In genomic region chr8:124780236-124780635, GRCm38 (mm10) we compare ENCODE assay signal across 9 mouse cellular contexts. TPM values are rescaled to one million over a fixed set of nuclear protein-coding genes. Genes with fewer than 3 reads are reported as not detected.
A peak's percentile ranks its signal among the peaks of the same experiment; 100 is the strongest.
DNase-seq lines count a peak whose midpoint lies in the region; ATAC-seq lines count a peak whose summit lies in the region.
"Had no signal": no experiment of that assay in that cellular context is flagged by ENCODE, and none has a peak within 500 bp of the region (broad histone marks: within the 10 kb centered on the region; RNA-seq: fewer than 3 reads in every experiment).

No protein-coding gene starts in this region.

- no peak overlapping the region for H3K4me3 ChIP-seq in heart, embryonic 15.5 days
- no peak overlapping the region for H3K4me3 ChIP-seq in midbrain, embryonic 15.5 days

- H3K36me3 ChIP-seq in heart, embryonic 15.5 days, result no peaks in the 10 kb centered on the region
- no peaks in the 10 kb centered on the region for H3K36me3 ChIP-seq in midbrain, embryonic 15.5 days (replicated peaks)

- H3K4me1 ChIP-seq in heart, embryonic 15.5 days (replicated peaks), result peaks cover 24% of the 10 kb centered on the region
- H3K4me1 ChIP-seq in midbrain, embryonic 15.5 days, result peaks cover 11% of the 10 kb centered on the region

- 2% methylated on average over 7 of the region's 7 CpGs for WGBS in heart, embryonic 15.5 days
- WGBS in midbrain, embryonic 15.5 days, result 6% methylated on average over 7 of the region's 7 CpGs

- no peak for DNase-seq in frontal cortex, postnatal 25 days (ENCODE audit: low spot score in 2 of 2)
- DNase-seq in 416B (ENCODE audit: low read depth), result peak; percentile 38
- peak; percentile 62 to 69 for DNase-seq in cerebellum, postnatal 10 days

- peak overlapping the region; percentile 47 for H3K4me2 ChIP-seq in heart, embryonic 15.5 days
- peak overlapping the region; percentile 31 for H3K4me2 ChIP-seq in midbrain, embryonic 15.5 days

- ATAC-seq in frontal cortex, adult (ENCODE audit: low TSS enrichment), result peak; percentile 63; the same call in 1 of the 2 replicates
- peak; percentile 89 for ATAC-seq in heart, embryonic 15.5 days (replicated peaks; ENCODE audit: insufficient number of reproducible peaks, insufficient read depth, low FRiP score, low read depth)
- ATAC-seq in midbrain, embryonic 15.5 days (replicated peaks), result peak; percentile 68
- ATAC-seq in granulocyte monocyte progenitor cell, adult 5-6 weeks (replicated peaks; ENCODE audit: poor library complexity, severe bottlenecking), result no peak
- no peak for ATAC-seq in megakaryocyte-erythroid progenitor cell, adult 5-6 weeks (replicated peaks; ENCODE audit: low FRiP score, low TSS enrichment, poor library complexity, severe bottlenecking)

- H3K27me3 ChIP-seq in heart, embryonic 15.5 days, result peaks cover 8% of the 10 kb centered on the region
- H3K27me3 ChIP-seq in midbrain, embryonic 15.5 days (replicated peaks), result no peaks in the 10 kb centered on the region; the same call in 1 of the 2 replicates

- H3K9ac ChIP-seq in heart, embryonic 15.5 days, result 0 out of 2 replicates have a peak overlapping the region, but pooled peaks have one; percentile 50
- peak overlapping the region; percentile 29; the same call in 1 of the 2 replicates for H3K9ac ChIP-seq in midbrain, embryonic 15.5 days

- H3K9me3 ChIP-seq in heart, embryonic 15.5 days (replicated peaks), result no peaks in the 10 kb centered on the region
- no peaks in the 10 kb centered on the region for H3K9me3 ChIP-seq in midbrain, embryonic 15.5 days

- peak overlapping the region; percentile 86 for H3K27ac ChIP-seq in heart, embryonic 15.5 days
- H3K27ac ChIP-seq in midbrain, embryonic 15.5 days, result peak overlapping the region; percentile 78

RNA-seq across cellular contexts. Expression of gene Trim67, which starts 12.7 kb away (rescaled TPM):
- polyA plus RNA-seq in heart, embryonic 15.5 days (2015; fragmentation: Nextera tagmentation; extraction: Ambion mirVana), result 0.19 and 0.33 TPM in 2 replicates
- 29.2 and 30.8 TPM in 2 replicates for polyA plus RNA-seq in midbrain, embryonic 15.5 days (2015; fragmentation: Nextera tagmentation; extraction: Ambion mirVana)
- not detected in 2 replicates for total RNA-seq in granulocyte monocyte progenitor cell, adult 5-6 weeks (2014; fragmentation: Nextera tagmentation)
- not detected in 2 replicates for total RNA-seq in granulocyte monocyte progenitor cell, adult 5-6 weeks (2017)
- not detected in 2 replicates for total RNA-seq in megakaryocyte-erythroid progenitor cell, adult 5-6 weeks (2014; fragmentation: Nextera tagmentation)
- not detected in 2 replicates for total RNA-seq in megakaryocyte-erythroid progenitor cell, adult 5-6 weeks (2017)
- total RNA-seq: common myeloid progenitor, adult 5-6 weeks had no signal

RNA-seq across cellular contexts. Expression of gene Fam89a, which starts 28.6 kb away (rescaled TPM):
- polyA plus RNA-seq in heart, embryonic 15.5 days (2015; fragmentation: Nextera tagmentation; extraction: Ambion mirVana), result 1.2 and 1.9 TPM in 2 replicates
- polyA plus RNA-seq in midbrain, embryonic 15.5 days (2015; fragmentation: Nextera tagmentation; extraction: Ambion mirVana), result 0.17 and 0.37 TPM in 2 replicates
- total RNA-seq in granulocyte monocyte progenitor cell, adult 5-6 weeks (2014; fragmentation: Nextera tagmentation), result not detected in 2 replicates
- not detected in 2 replicates for total RNA-seq in granulocyte monocyte progenitor cell, adult 5-6 weeks (2017)
- total RNA-seq in megakaryocyte-erythroid progenitor cell, adult 5-6 weeks (2014; fragmentation: Nextera tagmentation), result not detected in 2 replicates
- not detected in 2 replicates for total RNA-seq in megakaryocyte-erythroid progenitor cell, adult 5-6 weeks (2017)
- total RNA-seq: common myeloid progenitor, adult 5-6 weeks had no signal

RNA-seq across cellular contexts. Expression of gene Arv1, which starts 58.3 kb away (rescaled TPM):
- polyA plus RNA-seq in heart, embryonic 15.5 days (2015; fragmentation: Nextera tagmentation; extraction: Ambion mirVana), result 12.6 and 17.9 TPM in 2 replicates
- 32.7 and 37.6 TPM in 2 replicates for polyA plus RNA-seq in midbrain, embryonic 15.5 days (2015; fragmentation: Nextera tagmentation; extraction: Ambion mirVana)
- 7.8 and 18.3 TPM in 2 replicates for total RNA-seq in granulocyte monocyte progenitor cell, adult 5-6 weeks (2014; fragmentation: Nextera tagmentation)
- 5.4 and 5.7 TPM in 2 replicates for total RNA-seq in granulocyte monocyte progenitor cell, adult 5-6 weeks (2017)
- total RNA-seq in megakaryocyte-erythroid progenitor cell, adult 5-6 weeks (2014; fragmentation: Nextera tagmentation), result 20.9 and 32.3 TPM in 2 replicates
- total RNA-seq in megakaryocyte-erythroid progenitor cell, adult 5-6 weeks (2017), result 3.3 and 4.4 TPM in 2 replicates

RNA-seq across cellular contexts. Expression of gene Ttc13, which starts 58.5 kb away (rescaled TPM):
- 24.3 and 29.7 TPM in 2 replicates for polyA plus RNA-seq in heart, embryonic 15.5 days (2015; fragmentation: Nextera tagmentation; extraction: Ambion mirVana)
- polyA plus RNA-seq in midbrain, embryonic 15.5 days (2015; fragmentation: Nextera tagmentation; extraction: Ambion mirVana), result 69.4 and 70.2 TPM in 2 replicates
- total RNA-seq in granulocyte monocyte progenitor cell, adult 5-6 weeks (2014; fragmentation: Nextera tagmentation), result 44.3 and 46.4 TPM in 2 replicates
- 53.3 and 56.4 TPM in 2 replicates for total RNA-seq in granulocyte monocyte progenitor cell, adult 5-6 weeks (2017)
- 64.6 and 73.5 TPM in 2 replicates for total RNA-seq in megakaryocyte-erythroid progenitor cell, adult 5-6 weeks (2014; fragmentation: Nextera tagmentation)
- 41.7 and 50.7 TPM in 2 replicates for total RNA-seq in megakaryocyte-erythroid progenitor cell, adult 5-6 weeks (2017)

Comparison
In these comparisons a context has a peak if more than half of its experiments do, and no peak if none do; other contexts are left out.
1. ATAC-seq: peak in frontal cortex, adult (single experiment), heart, embryonic 15.5 days (single experiment) and midbrain, embryonic 15.5 days (single experiment); none in granulocyte monocyte progenitor cell, adult 5-6 weeks (single experiment) and megakaryocyte-erythroid progenitor cell, adult 5-6 weeks (single experiment).
2. DNase-seq: peak in 416B (single experiment) and cerebellum, postnatal 10 days (2 of 2); none in frontal cortex, postnatal 25 days (0 of 2).